Mouse (Mus musculus) cerebellum, postnatal 36 days (tissue): ENCODE data around the gene Wee1.
"Not testable (repeated sequence)": the region's sequence is repeated elsewhere in the genome, so short reads cannot be mapped to it uniquely, and the experiment has no call there.

Source experiments
- DNase-seq, 2 experiments: peaks; one replicate each; pipeline ENCODE4 v3.0.0; 2021 to 2022; ENCODE audit warnings: mixed read lengths in 2 of 2

The Wee1 gene

GRCm38 (mm10) chr7:110122565-110123422, 948 bp downstream of the Wee1 start:
- DNase-seq: peak; percentile 69 to 75

GRCm38 (mm10) chr7:110123844-110124555, 2.2 kb downstream of the Wee1 start:
- no peak for DNase-seq

DNA sequence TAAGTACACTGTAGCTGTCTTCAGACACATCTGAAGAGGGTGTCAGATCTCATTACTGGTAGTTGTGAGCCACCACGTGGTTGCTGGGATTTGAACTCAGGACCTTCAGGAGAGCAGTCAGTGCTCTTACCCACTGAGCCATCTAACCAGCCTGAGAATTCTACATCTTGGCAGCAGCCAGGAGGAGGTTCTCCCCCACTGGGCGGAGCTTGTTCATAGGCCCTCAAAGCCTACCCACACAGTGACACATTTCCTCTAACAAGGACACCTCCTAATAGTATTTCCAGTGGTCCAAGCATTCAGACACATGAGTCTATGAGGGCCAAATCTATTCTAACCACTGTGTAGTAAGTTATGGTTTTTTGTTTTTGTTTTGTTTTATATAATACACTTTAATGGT, 6.7 kb downstream of the Wee1 start:
- DNase-seq: no peak

DNA sequence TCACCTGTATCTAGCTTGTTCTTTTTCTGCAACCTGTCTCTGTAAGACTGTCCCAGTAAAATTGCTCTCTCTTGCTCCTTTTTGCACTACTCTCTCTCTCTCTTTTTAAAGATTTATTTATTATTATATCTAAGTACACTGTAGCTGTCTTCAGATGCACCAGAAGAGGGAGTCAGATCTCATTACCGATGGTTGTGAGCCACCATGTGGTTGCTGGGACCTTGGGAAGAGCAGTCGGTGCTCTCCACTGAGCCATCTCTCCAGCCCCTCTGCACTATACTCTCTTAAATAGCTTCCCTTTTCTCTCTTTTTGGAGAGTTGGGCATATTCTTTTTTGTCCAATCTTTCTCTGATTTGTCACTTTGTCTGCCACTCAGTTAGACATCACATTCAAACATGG, 10.4 kb downstream of the Wee1 start:
- not testable (repeated sequence) for DNase-seq

GRCm38 (mm10) chr7:110133988-110134387, 12.1 kb downstream of the Wee1 start:
- DNase-seq: no peak

GRCm38 (mm10) chr7:110138538-110138937, 16.7 kb downstream of the Wee1 start:
- DNase-seq: no peak

DNA sequence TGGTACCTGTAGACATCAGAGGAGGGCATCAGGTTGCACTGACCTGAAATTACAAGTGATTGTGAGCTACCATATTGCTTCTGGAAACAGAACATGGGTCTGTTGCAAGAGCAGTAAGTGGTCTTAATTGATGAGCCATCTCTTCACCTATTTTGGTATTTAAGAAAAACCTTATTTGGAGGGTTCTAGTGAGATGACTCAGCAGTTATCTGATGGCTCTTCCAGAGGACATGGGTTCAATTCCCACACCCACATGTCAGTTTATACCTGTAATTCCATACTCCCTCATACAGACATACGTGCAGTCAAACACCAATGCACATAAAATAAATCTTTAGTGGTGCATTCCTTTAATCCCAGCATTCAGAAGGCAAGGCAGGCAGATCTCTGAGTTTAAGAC, 22.0 kb downstream of the Wee1 start:
- no peak for DNase-seq

DNA sequence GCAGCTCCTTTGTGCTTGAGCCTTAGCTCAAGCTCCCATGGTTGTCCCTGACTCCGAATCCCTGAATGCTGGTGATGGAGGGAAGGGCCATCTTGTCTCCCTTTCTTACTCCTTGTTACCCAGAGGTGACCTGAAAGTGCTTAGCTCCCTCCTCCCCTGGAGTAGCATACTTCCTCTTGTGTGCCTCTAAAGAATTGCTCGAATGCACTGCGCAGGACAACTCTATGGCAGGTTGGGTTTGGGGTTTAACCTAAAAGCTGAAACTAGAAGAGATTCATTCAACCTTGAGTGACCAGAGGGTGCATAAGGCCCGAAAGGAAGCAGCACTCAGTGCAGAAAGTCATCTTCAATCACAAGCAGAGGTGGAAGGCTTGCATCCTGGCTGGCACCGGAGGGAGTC, 31.0 kb downstream of the Wee1 start:
- DNase-seq: no peak

GRCm38 (mm10) chr7:110156712-110157260, 34.9 kb downstream of the Wee1 start:
- no peak for DNase-seq

DNA sequence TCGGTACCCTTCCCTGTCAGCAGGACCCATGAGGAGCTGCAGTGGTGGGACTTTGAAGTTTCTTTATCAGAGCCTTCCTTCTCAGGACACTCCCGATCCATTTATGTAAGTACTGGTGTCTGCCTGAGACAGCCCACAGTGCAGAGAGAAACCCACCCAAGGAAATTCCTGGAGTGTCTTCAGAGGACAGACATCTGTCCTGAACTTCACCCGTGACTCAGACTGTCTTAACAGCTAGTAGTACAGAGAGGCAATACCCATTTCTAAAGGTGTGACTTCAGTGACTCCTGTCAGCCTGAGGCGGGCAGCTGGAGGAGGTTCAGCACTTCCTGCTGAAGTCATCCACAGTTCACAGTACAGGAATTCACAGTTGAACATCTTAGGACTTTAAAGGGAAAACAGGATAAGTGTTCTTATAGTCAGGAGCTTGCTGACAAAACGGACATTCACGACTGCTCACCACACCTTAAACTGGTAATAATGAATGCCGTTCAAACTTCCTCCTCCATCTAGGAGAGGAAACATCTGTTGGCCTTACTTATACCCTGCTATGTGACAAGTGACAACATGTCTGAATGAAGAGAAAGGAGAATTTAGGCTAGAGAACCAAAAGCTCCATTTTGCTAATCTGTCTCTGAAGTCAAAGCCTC, 35.5 kb downstream of the Wee1 start:
- no peak for DNase-seq

DNA sequence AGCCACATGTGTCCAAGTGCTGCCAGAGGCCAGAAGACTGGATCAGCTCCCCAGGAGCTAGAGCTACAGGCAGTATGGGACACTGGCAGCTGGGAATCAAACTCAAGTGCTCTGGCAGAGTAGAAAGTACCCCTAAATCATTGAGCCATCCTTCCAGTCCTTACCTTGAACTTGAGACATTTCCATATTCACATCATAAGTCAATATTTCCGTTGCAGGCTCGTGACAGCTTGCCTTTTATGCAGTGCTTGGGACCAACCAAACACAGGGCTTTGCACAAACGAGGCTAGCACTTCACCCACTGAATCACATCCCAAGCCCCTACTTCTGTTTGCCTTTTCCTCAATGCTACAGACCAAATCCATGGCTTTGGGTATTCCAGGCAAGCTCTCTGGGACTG, 36.2 kb downstream of the Wee1 start:
- no peak for DNase-seq

DNA sequence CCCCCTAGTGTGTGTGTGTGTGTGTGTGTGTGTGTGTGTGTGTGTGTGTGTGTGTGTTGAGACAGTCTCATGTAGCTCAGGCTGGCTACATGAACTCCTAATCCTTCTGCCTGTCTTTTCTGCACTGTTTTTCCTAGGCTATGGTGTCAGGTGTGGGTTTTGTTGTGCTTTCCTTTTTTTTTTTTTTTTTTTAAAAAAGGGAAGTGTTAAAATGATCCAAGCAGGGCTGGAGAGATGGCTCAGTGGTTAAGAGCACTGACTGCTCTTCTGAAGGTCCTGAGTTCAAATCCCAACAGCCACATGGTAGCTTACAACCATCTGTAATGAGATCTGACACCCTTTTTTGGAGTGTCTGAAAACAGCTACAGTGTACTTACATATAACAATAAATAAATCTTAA, 38.3 kb downstream of the Wee1 start:
- not testable (repeated sequence) for DNase-seq

DNA sequence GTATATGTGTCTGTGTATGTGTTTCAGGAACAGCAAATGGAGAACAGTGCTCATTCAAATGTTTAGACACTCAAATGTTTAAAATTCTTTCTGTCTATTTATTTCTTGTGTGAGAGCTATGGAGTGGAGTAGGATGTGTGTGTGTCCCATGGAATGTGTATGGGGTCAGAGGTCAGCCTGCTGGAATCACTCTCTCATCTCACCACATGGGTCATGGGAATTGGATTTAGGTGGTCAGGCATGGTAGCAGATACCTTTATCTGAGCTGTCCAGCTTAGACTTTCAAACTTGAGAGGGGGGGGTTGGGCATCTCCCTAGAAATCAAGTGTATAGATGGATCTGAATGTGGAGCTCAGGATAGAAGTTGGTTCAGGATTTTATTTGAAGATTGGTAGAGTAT, 38.8 kb downstream of the Wee1 start:
- DNase-seq: no peak

GRCm38 (mm10) chr7:110163024-110163423, 41.2 kb downstream of the Wee1 start:
- DNase-seq: no peak

DNA sequence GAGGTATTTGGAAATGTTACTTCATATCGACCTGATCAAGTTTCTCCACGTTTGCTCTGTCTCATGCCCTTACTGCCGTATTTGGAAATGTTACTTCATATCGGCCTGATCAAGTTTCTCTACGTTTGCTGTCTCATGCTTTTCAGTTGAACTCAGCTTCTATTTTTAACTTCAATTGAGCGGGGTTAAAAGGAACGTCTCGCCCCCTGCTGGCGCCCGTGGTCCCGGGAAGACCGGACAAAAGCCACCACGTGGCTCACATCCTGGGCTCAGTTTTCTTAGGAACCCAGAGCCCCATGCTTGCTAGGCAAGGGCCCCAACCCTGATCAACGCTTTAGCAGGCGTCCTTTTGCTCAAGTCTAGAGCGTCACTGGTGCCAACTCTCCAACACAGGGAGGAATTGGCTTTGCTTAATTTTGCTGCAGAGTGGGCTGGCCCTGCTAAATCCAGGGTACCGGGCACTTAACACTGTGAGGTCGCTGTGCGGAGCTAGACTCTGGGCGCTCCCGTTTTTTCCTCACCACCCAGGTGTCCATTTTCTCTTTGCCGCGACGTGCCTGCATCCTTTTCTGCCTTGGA, 42.3 kb downstream of the Wee1 start:
- peak; percentile 62 for DNase-seq

GRCm38 (mm10) chr7:110164712-110165122, 42.9 kb downstream of the Wee1 start:
- DNase-seq: peak; percentile 91

- no peak for DNase-seq
These were observed 44.4 kb downstream of the Wee1 start for GRCm38 (mm10) chr7:110166233-110166632.

DNA sequence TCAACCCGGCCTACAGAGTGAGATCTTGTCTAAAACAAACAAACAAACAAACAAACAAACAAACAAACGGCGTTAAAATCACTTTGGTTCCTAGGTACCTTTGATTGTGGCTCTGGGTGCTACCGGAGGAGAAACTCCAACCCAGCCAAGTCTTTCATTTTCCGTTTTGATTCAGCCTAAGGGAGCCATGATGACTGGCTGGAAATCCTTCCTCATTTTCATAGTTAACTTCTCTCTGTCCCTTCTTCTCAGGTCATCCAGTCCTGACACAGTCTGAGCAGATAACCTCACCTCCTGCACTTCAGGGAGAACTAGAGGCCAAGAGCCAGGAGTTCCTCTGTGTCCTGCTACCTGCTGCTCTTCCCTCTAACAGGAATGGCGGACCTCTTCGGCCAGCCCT, 57.4 kb downstream of the Wee1 start:
- DNase-seq: no peak

GRCm38 (mm10) chr7:110180613-110181012, 58.8 kb downstream of the Wee1 start:
- DNase-seq: no peak

DNA sequence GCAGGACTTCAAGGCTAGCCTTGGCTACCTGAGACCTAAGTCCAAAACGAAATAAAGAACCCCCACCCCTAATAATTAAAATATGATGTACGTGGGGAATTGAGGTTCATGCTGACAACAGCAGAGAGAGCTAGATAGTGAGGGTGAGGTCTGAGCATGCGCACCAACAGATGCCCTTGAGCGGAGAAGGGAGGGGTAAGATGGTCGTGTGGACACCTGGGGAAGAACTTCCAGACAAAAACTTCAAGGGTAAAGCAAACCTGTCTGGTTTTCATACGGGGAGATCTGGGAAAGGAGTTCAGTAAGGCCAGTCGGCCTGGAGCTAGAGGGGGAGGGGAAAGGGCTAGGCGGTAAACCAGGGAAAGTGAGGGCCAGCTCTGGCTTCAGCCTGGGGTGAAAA, 59.6 kb downstream of the Wee1 start:
- no peak for DNase-seq

- DNase-seq: no peak
These were observed 62.8 kb downstream of the Wee1 start for GRCm38 (mm10) chr7:110184608-110185007.

- no peak for DNase-seq
These were observed 68.1 kb downstream of the Wee1 start for GRCm38 (mm10) chr7:110189951-110190350.
